Mouse (Mus musculus): ENCODE data around the gene 0610009B22Rik. TPM values are rescaled to one million over a fixed set of nuclear protein-coding genes. Genes with fewer than 3 reads are reported as not detected.
A peak's percentile ranks its signal among the peaks of the same experiment; 100 is the strongest.
"Not testable (repeated sequence)": the region's sequence is repeated elsewhere in the genome, so short reads cannot be mapped to it uniquely, and the experiment has no call there.

Gene 0610009B22Rik
- polyA plus RNA-seq, 1 experiment from 2014 or later: 101 TPM

GRCm38 (mm10) chr11:51681324-51681975, 7.2 kb downstream of the 0610009B22Rik start:
- Histone ChIP-seq H3K9me3 (no peaks in the 10 kb centered on the region), H3K36me3 (peaks cover 2% of the 10 kb centered on the region), H3K27ac (replicated peaks) (no peak overlapping the region), H3K27me3 (no peaks in the 10 kb centered on the region), H3K4me1 (replicated peaks) (no peaks in the 10 kb centered on the region), H3K4me3 (no peak overlapping the region), H3K9ac (no peak overlapping the region), H3K4me2 (0 out of 2 replicates have a peak overlapping the region, but pooled peaks have one; percentile 12)
- ATAC-seq (ENCODE audit: low FRiP score, low read depth): peak; percentile 27; the same call in 1 of the 2 replicates
- WGBS: 39% methylated on average over 13 of the region's 13 CpGs

- Histone ChIP-seq H3K27ac (replicated peaks) (no peak overlapping the region), H3K4me3 (no peak overlapping the region), H3K9me3 (no peaks in the 10 kb centered on the region), H3K4me1 (replicated peaks) (no peaks in the 10 kb centered on the region), H3K4me2 (no peak overlapping the region), H3K27me3 (no peaks in the 10 kb centered on the region), H3K36me3 (no peaks in the 10 kb centered on the region), H3K9ac (no peak overlapping the region)
- no peak for ATAC-seq (ENCODE audit: low FRiP score, low read depth)
- WGBS: 87% methylated on average over 3 of the region's 3 CpGs
These were observed 9.2 kb downstream of the 0610009B22Rik start for GRCm38 (mm10) chr11:51679466-51679865.

GRCm38 (mm10) chr11:51677737-51678418, 10.8 kb downstream of the 0610009B22Rik start:
- WGBS: 75% methylated on average over 6 of the region's 6 CpGs
- no peaks in the 10 kb centered on the region for H3K9me3 ChIP-seq
- ATAC-seq (ENCODE audit: low FRiP score, low read depth): no peak
- no peak overlapping the region for H3K9ac ChIP-seq
- H3K4me1 ChIP-seq (replicated peaks): no peaks in the 10 kb centered on the region
- no peak overlapping the region for H3K27ac ChIP-seq (replicated peaks)
- H3K27me3 ChIP-seq: no peaks in the 10 kb centered on the region
- no peak overlapping the region for H3K4me2 ChIP-seq
- H3K36me3 ChIP-seq: no peaks in the 10 kb centered on the region
- H3K4me3 ChIP-seq: no peak overlapping the region

GRCm38 (mm10) chr11:51675386-51675785, 13.3 kb downstream of the 0610009B22Rik start:
- Histone ChIP-seq H3K27ac (replicated peaks) (no peak overlapping the region), H3K4me2 (no peak overlapping the region), H3K36me3 (no peaks in the 10 kb centered on the region), H3K9ac (no peak overlapping the region), H3K9me3 (no peaks in the 10 kb centered on the region), H3K4me3 (no peak overlapping the region), H3K4me1 (replicated peaks) (no peaks in the 10 kb centered on the region), H3K27me3 (no peaks in the 10 kb centered on the region)
- 78% methylated on average over 5 of the region's 5 CpGs for WGBS
- no peak for ATAC-seq (ENCODE audit: low FRiP score, low read depth)

- H3K27ac ChIP-seq (replicated peaks): no peak overlapping the region
- H3K4me3 ChIP-seq: no peak overlapping the region
- H3K27me3 ChIP-seq: no peaks in the 10 kb centered on the region
- no peaks in the 10 kb centered on the region for H3K4me1 ChIP-seq (replicated peaks)
- H3K36me3 ChIP-seq: no peaks in the 10 kb centered on the region
- no peaks in the 10 kb centered on the region for H3K9me3 ChIP-seq
- ATAC-seq (ENCODE audit: low FRiP score, low read depth): no peak
- no peak overlapping the region for H3K9ac ChIP-seq
- no peak overlapping the region for H3K4me2 ChIP-seq
- 81% methylated on average over 9 of the region's 9 CpGs for whole genome bisulfite sequencing
These were observed 15.4 kb downstream of the 0610009B22Rik start for GRCm38 (mm10) chr11:51673291-51673690.

- Histone ChIP-seq H3K4me2 (no peak overlapping the region), H3K4me1 (replicated peaks) (no peaks in the 10 kb centered on the region), H3K9me3 (no peaks in the 10 kb centered on the region), H3K4me3 (no peak overlapping the region), H3K27ac (replicated peaks) (no peak overlapping the region), H3K36me3 (no peaks in the 10 kb centered on the region), H3K9ac (no peak overlapping the region), H3K27me3 (no peaks in the 10 kb centered on the region)
- no peak for ATAC-seq (ENCODE audit: low FRiP score, low read depth)
- WGBS: 79% methylated on average over 2 of the region's 2 CpGs
These were observed 17.3 kb downstream of the 0610009B22Rik start for GRCm38 (mm10) chr11:51671376-51671775.

GRCm38 (mm10) chr11:51670846-51671245, 17.8 kb downstream of the 0610009B22Rik start:
- 94% methylated on average over 7 of the region's 7 CpGs for WGBS
- no peak overlapping the region for H3K4me3 ChIP-seq
- no peak for ATAC-seq (ENCODE audit: low FRiP score, low read depth)
- H3K27ac ChIP-seq (replicated peaks): no peak overlapping the region
- H3K4me1 ChIP-seq (replicated peaks): no peaks in the 10 kb centered on the region
- H3K9ac ChIP-seq: no peak overlapping the region
- no peak overlapping the region for H3K4me2 ChIP-seq
- H3K9me3 ChIP-seq: no peaks in the 10 kb centered on the region
- H3K36me3 ChIP-seq: no peaks in the 10 kb centered on the region
- no peaks in the 10 kb centered on the region for H3K27me3 ChIP-seq

- ATAC-seq (ENCODE audit: low FRiP score, low read depth); H3K9ac ChIP-seq; H3K4me1 ChIP-seq (replicated peaks); H3K27me3 ChIP-seq; H3K27ac ChIP-seq (replicated peaks); H3K36me3 ChIP-seq; H3K9me3 ChIP-seq; H3K4me3 ChIP-seq; H3K4me2 ChIP-seq: not testable (repeated sequence)
- 97% methylated on average over 7 of the region's 7 CpGs for WGBS
These were observed 23.9 kb downstream of the 0610009B22Rik start for GRCm38 (mm10) chr11:51664747-51665146.

- ATAC-seq (ENCODE audit: low FRiP score, low read depth): no peak
- WGBS: 67% methylated on average over 7 of the region's 7 CpGs
- Histone ChIP-seq H3K4me3 (no peak overlapping the region), H3K27me3 (no peaks in the 10 kb centered on the region), H3K9me3 (no peaks in the 10 kb centered on the region), H3K27ac (replicated peaks) (no peak overlapping the region), H3K4me2 (no peak overlapping the region), H3K9ac (no peak overlapping the region), H3K36me3 (no peaks in the 10 kb centered on the region), H3K4me1 (replicated peaks) (0 out of 2 replicates have a peak, but pooled peaks cover 3% of the 10 kb centered on the region)
These were observed 26.0 kb downstream of the 0610009B22Rik start for GRCm38 (mm10) chr11:51662632-51663031.

- Histone ChIP-seq H3K4me3 (no peak overlapping the region), H3K4me1 (replicated peaks) (0 out of 2 replicates have a peak, but pooled peaks cover 3% of the 10 kb centered on the region), H3K9me3 (no peaks in the 10 kb centered on the region), H3K9ac (no peak overlapping the region), H3K27me3 (no peaks in the 10 kb centered on the region), H3K36me3 (no peaks in the 10 kb centered on the region), H3K27ac (replicated peaks) (no peak overlapping the region), H3K4me2 (no peak overlapping the region)
- 75% methylated on average over 16 of the region's 16 CpGs for WGBS
- ATAC-seq (ENCODE audit: low FRiP score, low read depth): no peak
These were observed 26.8 kb downstream of the 0610009B22Rik start for GRCm38 (mm10) chr11:51661867-51662365.

GRCm38 (mm10) chr11:51658705-51659104, 30.0 kb downstream of the 0610009B22Rik start:
- Histone ChIP-seq H3K36me3 (no peaks in the 10 kb centered on the region), H3K4me1 (replicated peaks) (0 out of 2 replicates have a peak, but pooled peaks cover 3% of the 10 kb centered on the region), H3K4me2 (no peak overlapping the region), H3K27ac (replicated peaks) (no peak overlapping the region), H3K9me3 (no peaks in the 10 kb centered on the region), H3K9ac (no peak overlapping the region), H3K27me3 (no peaks in the 10 kb centered on the region), H3K4me3 (no peak overlapping the region)
- 51% methylated on average over 6 of the region's 6 CpGs for WGBS
- ATAC-seq (ENCODE audit: low FRiP score, low read depth): peak; percentile 34; the same call in 1 of the 2 replicates

- Histone ChIP-seq H3K36me3 (no peaks in the 10 kb centered on the region), H3K4me3 (no peak overlapping the region), H3K9ac (no peak overlapping the region), H3K4me1 (replicated peaks) (0 out of 2 replicates have a peak, but pooled peaks cover 3% of the 10 kb centered on the region), H3K27ac (replicated peaks) (no peak overlapping the region), H3K27me3 (no peaks in the 10 kb centered on the region), H3K4me2 (no peak overlapping the region), H3K9me3 (no peaks in the 10 kb centered on the region)
- 61% methylated on average over 7 of the region's 7 CpGs for WGBS
- ATAC-seq (ENCODE audit: low FRiP score, low read depth): no peak
These were observed 30.4 kb downstream of the 0610009B22Rik start for GRCm38 (mm10) chr11:51658291-51658690.
